In genomic region chr4:126814854-126815253, GRCm38 (mm10) we compare ENCODE assay signal across 23 mouse cellular contexts.
DNase-seq lines count a peak whose midpoint lies in the region; ATAC-seq lines count a peak whose summit lies in the region.
"Had no signal": no experiment of that assay in that cellular context is flagged by ENCODE, and none has a peak within 500 bp of the region (broad histone marks: within the 10 kb centered on the region; RNA-seq: fewer than 3 reads in every experiment).

No protein-coding gene starts in this region.

- no peak overlapping the region for H3K4me3 ChIP-seq in hindbrain, embryonic 13.5 days
- H3K4me3 ChIP-seq in hindbrain, embryonic 10.5 days: no peak overlapping the region
- H3K4me3 ChIP-seq in neural tube, embryonic 15.5 days (replicated peaks): no peak overlapping the region
- H3K4me3 ChIP-seq: embryonic facial prominence, embryonic 12.5 days; erythroblast, embryonic 14.5 days; forebrain, embryonic 13.5 days; gastrocnemius, adult 2 months; limb, embryonic 13.5 days; liver, embryonic 12.5 days; megakaryocyte, embryonic 14.5 days; midbrain, embryonic 13.5 days had no signal

- peaks cover 3% of the 10 kb centered on the region; the same call in 1 of the 2 replicates for H3K4me1 ChIP-seq in hindbrain, embryonic 13.5 days (replicated peaks)
- H3K4me1 ChIP-seq in hindbrain, embryonic 10.5 days (replicated peaks): no peaks in the 10 kb centered on the region
- H3K4me1 ChIP-seq in neural tube, embryonic 15.5 days: 0 out of 2 replicates have a peak, but pooled peaks cover 11% of the 10 kb centered on the region
- H3K4me1 ChIP-seq: forebrain, embryonic 13.5 days; liver, embryonic 12.5 days; midbrain, embryonic 13.5 days had no signal

- no peak overlapping the region for H3K4me2 ChIP-seq in hindbrain, embryonic 13.5 days
- no peak overlapping the region for H3K4me2 ChIP-seq in neural tube, embryonic 15.5 days
- H3K4me2 ChIP-seq: embryonic facial prominence, embryonic 12.5 days; forebrain, embryonic 13.5 days; heart, embryonic 11.5 days; limb, embryonic 13.5 days; liver, embryonic 12.5 days; midbrain, embryonic 13.5 days had no signal

- H3K27me3 ChIP-seq in hindbrain, embryonic 13.5 days: no peaks in the 10 kb centered on the region
- H3K27me3 ChIP-seq in hindbrain, embryonic 10.5 days (ENCODE audit: insufficient read depth, poor library complexity, severe bottlenecking): no peaks in the 10 kb centered on the region
- no peaks in the 10 kb centered on the region for H3K27me3 ChIP-seq in neural tube, embryonic 15.5 days (replicated peaks)
- H3K27me3 ChIP-seq: embryonic facial prominence, embryonic 12.5 days; forebrain, embryonic 13.5 days; limb, embryonic 13.5 days; liver, embryonic 12.5 days; megakaryocyte, embryonic 14.5 days; midbrain, embryonic 13.5 days had no signal

- WGBS in hindbrain, embryonic 13.5 days: 81% methylated on average over 5 of the region's 5 CpGs
- 80% methylated on average over 5 of the region's 5 CpGs for WGBS in hindbrain, embryonic 10.5 days
- 78% methylated on average over 5 of the region's 5 CpGs for WGBS in neural tube, embryonic 15.5 days

- no peak overlapping the region for H3K9ac ChIP-seq in hindbrain, embryonic 13.5 days
- no peak overlapping the region for H3K9ac ChIP-seq in neural tube, embryonic 15.5 days (replicated peaks)
- H3K9ac ChIP-seq: embryonic facial prominence, embryonic 12.5 days; forebrain, embryonic 13.5 days; limb, embryonic 13.5 days; liver, embryonic 12.5 days; midbrain, embryonic 13.5 days had no signal

- H3K9me3 ChIP-seq in hindbrain, embryonic 13.5 days: no peaks in the 10 kb centered on the region
- H3K9me3 ChIP-seq in hindbrain, embryonic 10.5 days: no peaks in the 10 kb centered on the region
- H3K9me3 ChIP-seq in neural tube, embryonic 15.5 days (replicated peaks): no peaks in the 10 kb centered on the region
- H3K9me3 ChIP-seq: embryonic facial prominence, embryonic 12.5 days; forebrain, embryonic 13.5 days; limb, embryonic 13.5 days; liver, embryonic 12.5 days; midbrain, embryonic 13.5 days had no signal

- peaks cover 50% of the 10 kb centered on the region for H3K36me3 ChIP-seq in hindbrain, embryonic 13.5 days
- H3K36me3 ChIP-seq in hindbrain, embryonic 10.5 days: peaks cover 58% of the 10 kb centered on the region
- peaks cover 35% of the 10 kb centered on the region for H3K36me3 ChIP-seq in neural tube, embryonic 15.5 days

- no peak for DNase-seq in hindbrain, embryonic 10.5 days (ENCODE audit: low spot score)
- DNase-seq in testis, postnatal 10 days (ENCODE audit: low spot score): peak; percentile 8
- no peak for DNase-seq in testis, postnatal 14 days (ENCODE audit: low spot score)
- DNase-seq in kidney, postnatal 25 days: no peak
- no peak for DNase-seq in frontal cortex, postnatal 36 days (ENCODE audit: low spot score in 2 of 2)
- DNase-seq: adrenal gland, postnatal 14 days; B cell, adult 2 months; cerebellum, adult 8-10 months; gastrocnemius, adult 2 months; lung, adult 18-20 months; lung, postnatal 14 days; thymus, adult 18-20 months had no signal

- no peak for ATAC-seq in hindbrain, embryonic 13.5 days (ENCODE audit: low FRiP score)
- ATAC-seq in hematopoietic stem cell, adult 5-6 weeks (replicated peaks in 1 of 2; ENCODE audit: insufficient read depth in 1 of 2, low FRiP score in 2 of 2, low TSS enrichment in 1 of 2, low read depth in 1 of 2, poor library complexity in 2 of 2, severe bottlenecking in 2 of 2): peak; percentile 82 to 86
- no peak for ATAC-seq in neural tube, embryonic 15.5 days (ENCODE audit: low FRiP score)
- ATAC-seq: forebrain, embryonic 13.5 days; liver, embryonic 12.5 days; midbrain, embryonic 13.5 days had no signal

- H3K27ac ChIP-seq in hindbrain, embryonic 13.5 days: 0 out of 2 replicates have a peak overlapping the region, but pooled peaks have one; percentile 35
- no peak overlapping the region for H3K27ac ChIP-seq in hindbrain, embryonic 10.5 days
- 0 out of 2 replicates have a peak overlapping the region, but pooled peaks have one; percentile 8 for H3K27ac ChIP-seq in neural tube, embryonic 15.5 days (replicated peaks)
- H3K27ac ChIP-seq: embryonic facial prominence, embryonic 12.5 days; forebrain, embryonic 13.5 days; gastrocnemius, adult 2 months; limb, embryonic 13.5 days; liver, embryonic 12.5 days; midbrain, embryonic 13.5 days had no signal

Comparison
In these comparisons a context has a peak if more than half of its experiments do, and no peak if none do; other contexts are left out.
1. ATAC-seq: peak in hematopoietic stem cell, adult 5-6 weeks (2 of 2); none in hindbrain, embryonic 13.5 days (single experiment) and neural tube, embryonic 15.5 days (single experiment).